Mouse (Mus musculus) retina, adult 2 months (tissue): ENCODE measurements at regions not wholly inside any gene's neighbourhood (a gene's known extent, or its start where the extent isn't known, plus 50 kb on each side); places are given as distances from the start of the nearest gene placed in this dataset.
"Not testable (repeated sequence)": the region's sequence is repeated elsewhere in the genome, so short reads cannot be mapped to it uniquely, and the experiment has no call there.

Experiments
- DNase-seq: peaks from one replicate; pipeline ENCODE4 v3.0.0-alpha.2; 2012; ENCODE audit warnings: low read depth, low spot score

DNA sequence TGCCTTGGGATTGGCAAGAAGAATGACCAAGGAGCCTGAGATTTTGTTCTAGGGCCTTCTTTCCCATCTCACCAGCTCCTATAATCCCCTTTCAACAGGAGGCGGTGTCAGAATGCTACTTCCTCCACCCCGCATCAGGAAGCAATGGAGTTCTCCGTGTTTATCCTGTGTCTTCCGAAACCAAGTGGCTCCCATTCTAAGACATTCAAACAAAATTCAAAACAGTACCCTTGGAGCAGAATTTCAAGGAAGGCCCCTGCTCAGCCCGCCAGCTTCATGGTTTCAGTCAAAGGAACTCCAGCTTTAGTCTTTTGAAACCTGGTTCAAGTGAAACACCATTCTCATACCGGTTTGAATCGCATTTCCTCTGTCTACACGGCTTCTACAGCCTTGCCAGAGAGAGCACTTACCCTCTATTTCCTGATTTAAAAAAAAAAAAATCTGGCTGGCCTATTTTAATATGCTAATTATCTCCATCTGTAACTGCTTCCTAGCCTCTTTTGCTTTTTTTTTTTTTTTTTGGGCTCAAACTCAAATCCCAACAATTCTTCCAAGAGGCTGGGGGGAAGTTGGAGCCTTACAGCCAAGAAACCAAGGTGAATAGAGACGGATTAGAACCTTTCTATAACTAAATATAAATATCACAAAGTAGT lies 167.7 kb upstream of the Fam3c start:
- no peak for DNase-seq

- DNase-seq: no peak
These were observed 150.8 kb upstream of the Fam3c start for GRCm38 (mm10) chr6:22506871-22507270.

DNA sequence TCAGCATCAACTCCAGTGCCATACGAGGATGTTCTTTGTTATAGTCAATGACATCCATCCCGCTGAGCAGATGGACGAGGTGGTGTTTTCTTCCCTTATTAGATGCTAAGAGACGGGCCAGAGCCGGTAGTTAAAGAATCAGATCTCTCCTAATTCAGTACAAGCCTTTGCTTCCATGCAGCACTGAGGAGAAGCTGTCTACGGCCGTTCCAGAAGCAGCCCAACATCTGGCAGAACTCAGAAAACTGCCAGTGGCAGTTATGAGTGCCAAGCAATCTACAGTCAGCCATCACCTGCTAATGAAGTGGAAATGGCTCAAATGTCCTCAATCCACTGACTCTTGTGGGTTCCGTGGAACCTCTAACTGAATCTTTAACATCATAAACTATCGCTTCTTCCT lies 141.3 kb upstream of the Fam3c start:
- no peak for DNase-seq

DNA sequence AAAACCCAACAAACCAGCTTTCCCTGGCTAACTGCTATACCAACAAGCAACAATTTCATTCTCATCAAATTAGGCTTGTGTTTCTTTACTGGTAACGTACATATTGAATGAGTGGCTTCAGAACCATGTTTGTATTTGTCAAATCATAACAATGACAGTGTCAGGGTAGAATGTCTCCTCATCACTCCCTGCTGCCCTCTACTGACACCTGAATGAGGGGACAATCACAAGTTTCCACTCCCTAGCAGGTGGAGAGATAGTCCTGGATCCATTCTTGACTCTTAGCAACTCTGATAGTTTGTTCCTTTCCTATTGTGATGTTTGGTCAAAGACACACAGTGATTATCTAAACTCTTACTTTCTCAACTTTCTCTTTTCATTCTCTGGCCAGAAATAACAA lies 140.4 kb upstream of the Fam3c start:
- DNase-seq: no peak

DNA sequence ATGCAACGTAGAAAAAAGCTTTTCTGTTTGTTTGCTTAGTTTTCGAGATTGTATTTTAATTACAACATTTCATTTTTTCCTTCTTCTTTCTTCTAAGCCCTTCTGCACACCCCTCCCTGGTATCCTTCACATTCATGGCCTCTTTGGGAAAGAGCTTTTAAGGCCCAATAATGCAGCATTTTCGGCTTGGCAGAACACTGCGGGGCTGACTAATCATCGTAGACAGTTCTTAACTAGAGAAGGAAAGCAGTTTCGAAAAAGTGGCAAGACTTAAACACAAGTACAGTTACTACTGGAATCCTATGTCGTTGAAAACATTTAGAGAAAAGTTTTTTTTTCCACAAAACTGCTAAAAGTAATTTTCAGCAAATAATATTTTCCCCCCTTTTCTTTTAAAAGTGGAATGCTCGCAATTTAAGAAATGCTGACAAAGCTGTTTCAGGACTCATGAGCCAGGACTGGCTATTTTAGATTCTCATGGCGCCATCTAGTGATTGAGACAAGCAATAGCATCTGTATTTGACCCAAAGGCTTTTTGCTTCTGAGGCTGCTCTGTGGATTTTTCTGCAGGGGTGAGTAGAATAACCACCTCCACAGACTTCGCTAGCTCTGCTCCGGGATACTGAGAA lies 137.7 kb upstream of the Fam3c start:
- DNase-seq: peak; percentile 49

DNA sequence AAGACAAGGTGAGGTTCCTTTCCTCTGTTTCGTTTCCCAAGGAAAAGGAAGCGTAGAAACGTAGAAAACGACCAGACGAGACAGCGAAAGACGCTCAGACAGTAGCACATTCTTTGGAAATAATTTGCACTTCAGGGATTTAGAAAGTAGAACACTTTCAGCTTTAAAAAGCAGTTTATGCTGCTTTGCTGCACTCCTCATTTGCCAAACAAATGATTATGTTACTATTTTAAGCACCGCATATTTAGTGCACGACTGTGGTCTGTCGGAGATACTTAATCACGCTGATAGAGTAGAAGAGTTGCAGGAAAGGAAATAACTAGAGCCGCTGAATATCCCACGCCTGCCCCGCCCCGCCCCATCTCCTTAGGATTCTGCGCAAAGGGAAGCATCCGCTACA lies 136.9 kb upstream of the Fam3c start:
- DNase-seq: no peak

GRCm38 (mm10) chr6:22490762-22491161 lies 134.7 kb upstream of the Fam3c start:
- DNase-seq: no peak

GRCm38 (mm10) chr6:22487467-22487866 lies 131.4 kb upstream of the Fam3c start:
- DNase-seq: no peak

- no peak for DNase-seq
These were observed 129.9 kb upstream of the Fam3c start for GRCm38 (mm10) chr6:22485828-22486518.

DNA sequence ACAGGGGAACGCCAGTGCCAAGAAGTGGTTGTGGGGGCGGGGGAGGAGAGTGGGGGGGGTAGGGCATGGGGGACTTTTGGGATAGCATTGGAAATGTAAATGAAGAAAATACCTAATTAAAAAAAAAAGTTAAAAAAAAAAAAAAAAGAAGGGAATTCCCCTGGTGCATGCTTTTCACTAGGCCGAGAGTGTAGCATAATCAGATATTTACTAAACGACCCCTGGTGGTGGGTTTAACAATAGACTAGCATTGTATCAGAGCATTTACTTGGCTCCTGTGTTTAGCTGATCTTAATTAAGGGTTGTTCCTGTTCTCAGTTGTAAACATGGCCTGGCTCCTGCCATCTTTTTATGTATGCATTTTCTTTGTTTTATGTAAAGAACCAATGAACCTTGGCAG lies 126.2 kb upstream of the Fam3c start:
- not testable (repeated sequence) for DNase-seq

DNA sequence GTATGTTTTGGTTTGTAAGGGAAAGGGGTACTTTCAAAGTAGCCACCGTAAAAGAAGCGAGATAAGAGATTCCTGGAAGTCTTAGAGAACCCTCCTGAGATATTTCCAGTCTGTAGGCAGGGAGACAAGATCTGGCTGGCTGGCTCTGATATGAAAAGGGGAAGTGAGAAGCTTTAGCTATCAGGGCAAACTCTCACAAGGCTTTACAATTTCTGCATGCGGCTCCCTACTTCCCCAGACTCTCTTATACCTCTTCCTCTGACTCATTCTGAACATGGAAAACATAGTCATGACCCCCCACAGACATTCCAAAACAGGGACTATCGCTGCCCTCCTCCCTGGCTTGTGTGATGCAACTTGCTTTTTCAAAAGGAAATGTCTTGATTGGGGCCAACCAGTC lies 118.6 kb upstream of the Fam3c start:
- no peak for DNase-seq

DNA sequence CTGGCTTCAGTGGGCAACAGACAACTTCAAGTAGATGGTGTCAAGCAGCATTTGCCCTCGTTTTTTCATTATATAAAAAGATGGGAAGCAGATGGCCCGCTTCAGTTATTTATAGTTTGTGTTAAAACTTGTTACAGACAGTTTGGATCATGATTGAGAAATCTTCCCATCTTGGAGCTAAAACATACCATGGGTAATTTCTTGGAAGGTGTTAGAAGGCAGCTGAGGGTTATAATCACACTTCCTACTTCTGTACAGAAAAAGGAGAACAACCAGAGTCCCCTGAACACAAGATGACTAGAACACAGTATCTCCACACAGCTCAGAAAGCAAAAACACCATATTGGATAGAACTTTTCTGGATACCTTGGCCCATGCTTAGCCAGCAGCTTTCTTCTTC lies 118.0 kb upstream of the Fam3c start:
- DNase-seq: no peak

DNA sequence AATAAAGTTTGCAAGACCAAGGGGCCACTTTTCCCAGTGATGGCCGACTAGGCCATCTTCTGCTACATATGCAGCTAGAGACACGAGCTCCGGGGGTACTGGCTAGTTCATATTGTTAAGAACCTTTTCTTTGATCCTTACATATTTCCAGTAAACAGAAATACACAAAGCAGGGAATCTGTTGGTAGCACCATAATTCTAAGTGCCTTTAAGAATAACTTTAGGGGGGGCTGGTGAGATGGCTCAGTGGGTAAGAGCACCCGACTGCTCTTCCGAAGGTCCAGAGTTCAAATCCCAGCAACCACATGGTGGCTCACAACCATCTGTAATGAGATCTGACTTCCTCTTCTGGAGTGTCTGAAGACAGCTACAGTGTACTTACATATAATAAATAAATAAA lies 116.4 kb upstream of the Fam3c start:
- not testable (repeated sequence) for DNase-seq

DNA sequence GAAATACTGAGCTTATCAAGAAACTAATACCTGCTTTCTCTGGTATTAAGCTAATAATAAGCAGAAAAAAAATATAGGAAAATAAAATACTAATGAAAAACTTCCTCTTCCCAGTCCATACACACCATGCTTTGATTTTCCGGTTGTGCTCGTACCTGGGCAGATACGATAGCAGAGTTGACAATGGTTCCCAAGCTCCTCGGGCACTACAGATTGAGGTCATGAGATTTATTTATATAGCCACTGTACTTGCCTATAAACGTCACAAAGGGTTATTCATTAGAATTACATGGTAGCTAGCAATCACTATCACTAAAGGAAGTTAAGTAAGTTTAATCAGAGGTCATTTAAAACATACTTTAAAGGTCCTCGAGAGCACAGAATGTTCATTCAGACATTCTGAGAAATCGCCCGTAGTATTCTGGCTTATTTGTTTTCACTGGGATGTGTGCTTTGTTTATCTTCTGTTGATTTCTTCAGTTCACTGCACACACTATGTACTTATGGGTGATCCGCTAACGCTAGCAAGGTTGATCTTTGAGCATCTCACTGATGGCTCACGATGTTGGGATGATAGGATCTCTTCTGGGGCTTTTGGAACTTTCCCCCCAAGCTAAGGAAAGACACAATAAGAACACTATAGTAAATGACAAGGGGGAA lies 111.4 kb upstream of the Fam3c start:
- DNase-seq: no peak

DNA sequence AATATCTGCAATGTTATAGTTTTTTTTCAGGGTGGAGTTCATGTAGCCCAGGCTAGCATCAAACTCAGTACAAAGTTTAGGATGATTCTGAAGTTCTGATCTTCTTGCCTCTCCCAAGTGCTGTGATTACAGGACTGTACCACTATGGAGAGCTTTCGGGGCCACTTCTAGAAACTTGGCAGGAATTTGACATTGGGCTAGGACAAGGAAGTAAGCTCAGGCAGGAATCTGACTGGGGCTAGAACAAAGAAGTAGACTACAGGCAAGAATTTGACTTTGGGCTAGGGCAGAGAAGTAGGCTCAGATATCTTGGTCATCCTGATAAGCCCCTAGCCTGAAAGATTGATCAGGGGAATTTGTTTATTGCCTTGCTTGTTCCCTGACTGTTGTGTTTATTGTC lies 109.9 kb upstream of the Fam3c start:
- no peak for DNase-seq

DNA sequence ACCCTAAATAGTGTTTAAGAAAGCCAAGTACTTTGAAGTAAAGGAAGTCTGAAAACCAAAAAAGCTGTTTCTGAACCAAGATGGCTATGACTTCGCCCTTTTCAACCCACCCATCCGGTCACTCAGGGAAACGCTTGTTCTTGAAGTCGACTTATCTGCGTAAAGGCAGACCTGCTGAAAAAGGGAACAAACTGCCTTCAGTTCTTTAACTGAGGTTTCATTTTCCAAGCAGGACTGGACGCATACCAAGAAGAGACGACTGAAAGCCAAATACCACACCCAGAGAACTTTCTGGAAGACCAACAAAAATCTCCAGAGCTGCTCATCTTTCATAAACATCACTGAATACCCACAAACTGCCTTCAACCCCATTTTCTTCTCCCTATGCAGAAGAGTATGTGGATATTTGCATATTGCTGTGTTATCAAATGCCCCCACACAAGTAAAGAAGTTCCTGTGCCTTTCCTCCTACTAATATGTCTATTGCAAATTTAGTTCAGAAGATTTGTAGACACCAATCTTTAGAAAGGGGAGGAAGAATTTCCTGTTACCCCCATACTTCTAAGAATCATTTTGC lies 103.5 kb upstream of the Fam3c start:
- DNase-seq: no peak

GRCm38 (mm10) chr6:22452203-22452602 lies 96.2 kb upstream of the Fam3c start:
- no peak for DNase-seq

- no peak for DNase-seq
These were observed 94.5 kb upstream of the Fam3c start for GRCm38 (mm10) chr6:22450501-22450900.

DNA sequence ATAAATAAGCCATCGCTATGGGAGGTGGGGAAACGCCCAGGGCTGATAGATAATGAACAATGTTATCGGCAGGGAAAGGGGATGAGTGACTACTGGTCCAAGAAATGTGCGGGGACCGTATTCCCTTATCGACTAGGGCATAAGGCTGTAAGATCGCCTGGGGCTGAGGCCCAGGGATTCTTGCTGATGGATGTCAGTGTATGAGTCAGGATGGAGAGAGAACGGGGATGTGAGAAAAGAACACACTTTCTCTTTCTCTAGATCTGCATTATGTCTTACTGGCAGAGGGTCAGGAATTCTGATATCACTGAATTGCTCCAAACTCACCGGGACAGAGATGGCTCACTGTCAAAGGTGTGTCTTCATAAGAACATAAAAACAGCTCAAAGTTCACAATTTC lies 92.9 kb upstream of the Fam3c start:
- DNase-seq: no peak

DNA sequence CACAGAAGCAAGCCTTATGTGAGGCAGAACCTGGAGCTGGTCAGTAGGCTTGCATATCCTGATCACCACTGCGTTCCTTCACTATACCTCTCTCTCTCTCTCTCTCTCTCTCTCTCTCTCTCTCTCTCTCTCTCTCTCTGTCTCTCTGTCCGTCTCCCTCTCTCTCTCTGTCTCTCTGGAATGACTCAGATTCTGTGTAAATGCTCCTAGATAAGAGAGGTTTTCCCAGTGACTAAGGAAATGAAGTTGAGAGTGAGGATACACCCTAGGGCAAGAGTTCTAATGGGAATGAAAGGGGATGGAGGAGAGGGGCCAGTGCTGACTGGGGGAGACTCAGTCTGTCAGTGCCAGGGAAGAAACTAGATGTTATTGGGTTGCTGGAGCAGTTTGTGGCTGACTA lies 91.6 kb upstream of the Fam3c start:
- no peak for DNase-seq

GRCm38 (mm10) chr6:22446621-22447310 lies 90.7 kb upstream of the Fam3c start:
- no peak for DNase-seq

DNA sequence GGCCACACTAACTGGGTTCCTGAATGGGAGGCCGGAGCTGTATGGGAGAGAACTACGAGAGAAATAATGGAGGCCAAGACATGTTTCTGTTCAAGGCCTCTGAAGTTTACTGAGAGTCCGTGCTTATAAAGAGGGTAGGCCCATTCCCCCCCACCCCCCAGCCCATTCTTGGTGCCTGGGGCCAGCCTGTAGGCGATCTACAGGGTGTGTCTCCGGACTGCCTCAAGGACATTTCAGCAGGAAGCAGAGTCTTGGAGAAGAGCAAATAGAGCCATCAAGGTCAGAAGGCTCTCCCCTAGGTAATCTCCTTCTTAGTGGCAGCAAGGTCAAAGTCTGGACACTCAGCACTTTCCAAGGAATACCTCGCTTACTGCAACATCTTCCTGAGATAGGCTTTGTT lies 88.8 kb upstream of the Fam3c start:
- DNase-seq: not testable (repeated sequence)
